Mouse (Mus musculus): ENCODE measurements around the gene Gpr37. TPM values are rescaled to one million over a fixed set of nuclear protein-coding genes. Genes with fewer than 3 reads are reported as not detected.

Gene Gpr37
- polyA plus RNA-seq (2012; rRNA removed): 0.04 TPM in 1 of 2 replicates, not detected in the other

DNA sequence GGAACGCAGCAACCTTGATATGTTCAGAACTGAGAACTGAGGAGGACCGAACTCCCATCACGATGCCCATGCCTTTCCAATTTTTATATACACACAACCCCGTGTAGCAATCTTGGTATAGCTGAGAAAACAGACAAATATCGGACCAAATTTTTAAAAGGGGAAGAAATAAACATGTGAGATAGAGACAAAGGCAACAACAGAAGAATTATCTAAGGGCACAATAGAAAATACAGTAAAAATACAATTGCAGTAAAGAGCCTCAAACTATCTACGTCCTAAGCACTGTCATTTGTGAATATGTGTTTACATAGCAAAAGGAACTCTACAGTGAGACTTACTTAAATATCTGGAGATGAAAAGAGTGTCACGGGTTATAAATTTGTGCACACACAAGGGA lies at the start of gene Gpr37:
Gpr37 (minus strand) TSS at position 101 of the 400 bp plus-strand sequence.
- no peak for DNase-seq (ENCODE audit: low read depth, low spot score)
- WGBS: 32% methylated on average over 7 of the region's 7 CpGs

DNA sequence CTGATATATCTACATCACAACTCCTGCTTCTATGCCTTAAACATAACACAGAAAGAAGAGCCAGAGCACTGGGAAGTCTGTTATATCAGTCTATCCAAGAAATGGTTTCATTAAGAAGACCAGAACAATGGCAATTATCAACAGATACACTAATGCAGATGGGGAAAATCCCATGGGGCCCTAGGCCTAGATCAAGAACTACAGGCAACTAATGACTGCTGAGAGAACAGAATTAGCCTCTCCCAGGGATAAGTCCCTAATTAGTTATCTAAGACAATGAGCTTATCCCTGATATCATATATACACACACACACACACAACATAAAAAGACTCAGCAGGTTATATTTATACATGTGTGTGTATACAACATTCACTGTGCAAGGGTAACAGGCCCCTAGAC lies 46.0 kb upstream of the Gpr37 start:
- no peak for DNase-seq (ENCODE audit: low read depth, low spot score)

GRCm38 (mm10) chr6:25726560-25726959 lies 36.0 kb upstream of the Gpr37 start:
- WGBS: 64% methylated on average over 1 of the region's 1 CpGs
- no peak for DNase-seq (ENCODE audit: low read depth, low spot score)

- 11% methylated on average over 2 of the region's 2 CpGs for WGBS
- no peak for DNase-seq (ENCODE audit: low read depth, low spot score)
These were observed 20.1 kb upstream of the Gpr37 start for GRCm38 (mm10) chr6:25710601-25711000.

GRCm38 (mm10) chr6:25709250-25709895 lies 18.8 kb upstream of the Gpr37 start:
- DNase-seq (ENCODE audit: low read depth, low spot score): no peak
- 31% methylated on average over 6 of the region's 6 CpGs for WGBS

GRCm38 (mm10) chr6:25699956-25700355 lies 9.4 kb upstream of the Gpr37 start:
- DNase-seq (ENCODE audit: low read depth, low spot score): no peak
- WGBS: 48% methylated on average over 2 of the region's 2 CpGs

DNA sequence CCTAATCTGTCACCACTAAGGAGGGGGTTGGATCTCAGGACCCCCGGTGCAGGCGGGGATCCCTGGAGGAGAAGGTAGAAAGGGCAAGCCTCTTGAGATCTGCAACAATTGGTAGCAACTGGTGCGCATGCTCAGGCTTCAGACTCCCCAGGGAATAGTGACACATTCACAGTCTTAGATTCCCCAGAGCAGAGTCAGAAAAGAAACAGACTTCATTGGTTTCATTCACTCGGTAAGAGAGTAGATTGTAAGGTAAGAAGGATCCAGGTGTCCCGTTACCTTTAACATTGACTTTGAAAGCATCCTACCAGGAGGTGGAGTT lies 284 bp downstream of the Gpr37 start:
- DNase-seq (ENCODE audit: low read depth, low spot score): no peak
- WGBS: 2% methylated on average over 5 of the region's 5 CpGs

- 2% methylated on average over 41 of the region's 43 CpGs for WGBS
These were observed 827 bp downstream of the Gpr37 start for GRCm38 (mm10) chr6:25689520-25690283.

GRCm38 (mm10) chr6:25688927-25689519 lies 1.5 kb downstream of the Gpr37 start:
- DNase-seq (ENCODE audit: low read depth, low spot score): no peak
- 3% methylated on average over 25 of the region's 25 CpGs for WGBS

More at GRCm38 (mm10) chr6:25689520-25690283, 827 bp downstream of the Gpr37 start:
- no peak for DNase-seq (ENCODE audit: low read depth, low spot score)

- DNase-seq (ENCODE audit: low read depth, low spot score): no peak
- WGBS: 16% methylated on average over 3 of the region's 3 CpGs
These were observed 3.7 kb downstream of the Gpr37 start for GRCm38 (mm10) chr6:25686760-25687200.

DNA sequence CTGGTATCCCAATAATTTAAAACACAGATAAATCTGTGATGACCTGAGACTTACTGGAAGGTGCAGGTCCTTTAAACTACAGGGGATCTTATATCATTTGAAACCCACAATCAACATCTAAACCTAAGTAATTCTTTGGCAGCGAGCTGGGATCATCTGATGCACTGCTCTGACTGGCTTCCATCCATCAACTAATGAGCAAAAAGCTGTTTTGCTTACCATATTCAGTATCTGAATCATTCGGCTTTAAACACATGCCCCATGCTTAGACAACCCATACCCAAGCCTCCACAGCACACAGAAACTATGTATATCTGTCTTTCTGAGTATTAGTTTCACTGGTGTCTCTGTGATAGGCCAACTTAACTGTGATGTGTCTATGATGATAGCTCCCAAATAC lies 6.1 kb downstream of the Gpr37 start:
- 81% methylated on average over 2 of the region's 2 CpGs for WGBS
- DNase-seq (ENCODE audit: low read depth, low spot score): no peak

- WGBS: 92% methylated on average over 4 of the region's 4 CpGs
- no peak for DNase-seq (ENCODE audit: low read depth, low spot score)
These were observed 15.4 kb downstream of the Gpr37 start for GRCm38 (mm10) chr6:25675111-25675510.

- 65% methylated on average over 3 of the region's 3 CpGs for WGBS
- DNase-seq (ENCODE audit: low read depth, low spot score): no peak
These were observed 16.7 kb downstream of the Gpr37 start for GRCm38 (mm10) chr6:25673801-25674200.

GRCm38 (mm10) chr6:25670150-25670549 lies 20.4 kb downstream of the Gpr37 start:
- 27% methylated on average over 4 of the region's 4 CpGs for WGBS

GRCm38 (mm10) chr6:25663942-25664341 lies 26.6 kb downstream of the Gpr37 start:
- DNase-seq (ENCODE audit: low read depth, low spot score): no peak
- WGBS: 84% methylated on average over 2 of the region's 2 CpGs

More at GRCm38 (mm10) chr6:25670150-25670549, 20.4 kb downstream of the Gpr37 start:
- no peak for DNase-seq (ENCODE audit: low read depth, low spot score)

GRCm38 (mm10) chr6:25659924-25660675 lies 30.4 kb downstream of the Gpr37 start:
- DNase-seq (ENCODE audit: low read depth, low spot score): no peak
- WGBS: 95% methylated on average over 3 of the region's 3 CpGs
